Mouse (Mus musculus) intestine, embryonic 15.5 days (tissue): ENCODE data around the gene Zswim7. TPM values are rescaled to one million over a fixed set of nuclear protein-coding genes. Genes with fewer than 3 reads are reported as not detected.
A peak's percentile ranks its signal among the peaks of the same experiment; 100 is the strongest.
"Not testable (repeated sequence)": the region's sequence is repeated elsewhere in the genome, so short reads cannot be mapped to it uniquely, and the experiment has no call there.

Experiments
- ATAC-seq: fragments of 200-750 bp; cut with Nextera tagmentation; 2 replicates; pipeline ENCODE4 v1.8.0; 2017; ENCODE audit warnings: moderate TSS enrichment, moderate library complexity
- H3K27ac ChIP-seq: fragments of 300-500 bp; sonication (generic); 2 replicates; pipeline ENCODE4 v1.5.1; 2015; ENCODE audit warnings: mild to moderate bottlenecking, inconsistent platforms
- H3K27me3 ChIP-seq: fragments of 300-500 bp; sonication (generic); replicated peaks from 2 replicates; pipeline ENCODE4 v1.6.1; 2015; ENCODE audit warnings: inconsistent platforms
- H3K36me3 ChIP-seq: fragments of 300-500 bp; sonication (generic); 2 replicates; pipeline ENCODE4 v1.6.1; 2015; ENCODE audit warnings: inconsistent platforms
- H3K4me1 ChIP-seq: fragments of 300-500 bp; sonication (generic); replicated peaks from 2 replicates; pipeline ENCODE4 v1.6.1; 2015; ENCODE audit warnings: inconsistent platforms
- H3K4me2 ChIP-seq: fragments of 300-500 bp; sonication (generic); replicated peaks from 2 replicates; pipeline ENCODE4 v1.6.1; 2015; ENCODE audit warnings: mild to moderate bottlenecking, inconsistent platforms
- H3K4me3 ChIP-seq: fragments of 300-500 bp; sonication (generic); replicated peaks from 2 replicates; pipeline ENCODE4 v1.5.1; 2015; ENCODE audit warnings: inconsistent platforms
- H3K9ac ChIP-seq: fragments of 300-500 bp; sonication (generic); 2 replicates; pipeline ENCODE4 v1.6.1; 2015; ENCODE audit warnings: inconsistent platforms
- H3K9me3 ChIP-seq: fragments of 300-500 bp; sonication (generic); 2 replicates; pipeline ENCODE4 v1.6.1; 2016; ENCODE audit warnings: inconsistent platforms
- WGBS: fragments of 180-500 bp; shearing (Covaris S2); methylation state at CpG from one replicate; pipeline ENCODE4 v1.1.7; 2015; 5-methylcytosine and 5-hydroxymethylcytosine counted together
- polyA plus RNA-seq: library from polyadenylated mRNA; unstranded; fragments of >200 nt; fragmentation: Nextera tagmentation; extraction: Ambion mirVana; gene quantifications from 2 replicates; pipeline ENCODE4 v1.2.1, GENCODE M21; 2015

The Zswim7 gene
- 24.4 and 24.5 TPM in 2 replicates for polyA plus RNA-seq

DNA sequence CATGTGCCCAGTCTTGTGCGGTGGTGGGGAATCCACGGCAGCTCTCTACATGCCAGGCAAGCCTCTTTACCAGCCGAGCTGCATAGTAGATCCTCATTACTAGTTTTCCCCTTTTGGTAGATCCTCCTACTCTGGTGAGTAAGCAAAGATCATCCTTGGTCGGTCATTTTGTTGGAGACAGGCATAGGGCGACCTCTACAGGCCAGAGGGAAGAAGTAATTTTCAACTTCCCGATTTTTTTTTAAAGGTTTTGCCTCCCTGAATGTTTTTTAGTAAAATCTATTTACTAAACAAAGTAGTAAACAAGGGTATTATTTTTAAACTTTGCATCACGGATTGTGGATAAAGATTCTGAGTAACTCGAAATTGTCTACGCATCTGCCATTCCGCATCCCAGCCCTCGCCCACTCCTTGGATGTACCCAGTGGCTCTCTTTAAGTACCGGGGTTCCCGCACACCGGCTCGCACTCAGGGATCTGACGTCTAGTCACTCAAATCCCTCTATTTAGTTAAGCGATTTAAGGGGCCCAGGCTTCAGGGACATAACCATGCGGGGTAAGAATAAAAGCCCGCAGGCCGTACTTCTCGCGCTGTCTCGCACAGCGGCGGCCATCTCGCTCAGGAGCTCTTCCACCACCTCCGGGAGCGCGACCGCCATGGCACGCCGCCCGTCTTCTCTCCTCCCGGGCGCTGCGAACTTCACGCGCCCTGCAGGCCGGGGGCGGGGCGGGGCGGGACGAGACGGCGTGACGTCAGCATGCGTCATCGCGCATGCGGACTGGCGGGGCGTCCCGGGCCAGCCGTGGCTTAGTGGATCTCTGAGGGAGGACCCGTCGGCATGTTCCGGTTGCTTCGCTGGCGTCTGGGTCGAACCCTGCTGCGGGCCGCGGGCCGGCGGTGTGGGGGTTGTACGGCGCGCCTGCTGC, at the start of gene Zswim7, which contains the start of gene Ttc19:
TSS of gene Zswim7 (minus strand) at position 701 of the 926 bp plus-strand sequence.
TSS of gene Ttc19 (plus strand) at position 799 of the 926 bp plus-strand sequence.
- ATAC-seq, result peak; percentile 98
- H3K27me3 ChIP-seq, result no peaks in the 10 kb centered on the region
- no peaks in the 10 kb centered on the region for H3K4me1 ChIP-seq
- peak within 1 kb of the TSS; percentile 65 for H3K9ac ChIP-seq
- peak within 1 kb of the TSS; percentile 70 for H3K4me2 ChIP-seq
- H3K4me3 ChIP-seq, result peak within 1 kb of the TSS; percentile 82
- H3K9me3 ChIP-seq, result no peaks in the 10 kb centered on the region
- no peaks in the 10 kb centered on the region; the same call in 1 of the 2 replicates for H3K36me3 ChIP-seq
- WGBS, result under 1% methylated on average over 68 of the region's 68 CpGs
- peak within 1 kb of the TSS; percentile 94 for H3K27ac ChIP-seq

GRCm38 (mm10) chr11:62323659-62324058, 42.5 kb upstream of the Zswim7 start:
- Histone ChIP-seq H3K27ac (no peak overlapping the region), H3K9ac (no peak overlapping the region), H3K4me2 (no peak overlapping the region), H3K36me3 (peaks cover 37% of the 10 kb centered on the region), H3K4me3 (no peak overlapping the region), H3K4me1 (no peaks in the 10 kb centered on the region), H3K9me3 (no peaks in the 10 kb centered on the region), H3K27me3 (no peaks in the 10 kb centered on the region)
- no peak for ATAC-seq
- 73% methylated on average over 3 of the region's 3 CpGs for WGBS

GRCm38 (mm10) chr11:62320097-62320496, 38.9 kb upstream of the Zswim7 start:
- Histone ChIP-seq H3K9me3 (no peaks in the 10 kb centered on the region), H3K4me3 (no peak overlapping the region), H3K4me2 (no peak overlapping the region), H3K27me3 (no peaks in the 10 kb centered on the region), H3K9ac (no peak overlapping the region), H3K36me3 (peaks cover 39% of the 10 kb centered on the region), H3K27ac (no peak overlapping the region), H3K4me1 (no peaks in the 10 kb centered on the region)
- ATAC-seq, result peak; percentile 77; the same call in 1 of the 2 replicates
- WGBS, result 65% methylated on average over 3 of the region's 3 CpGs

GRCm38 (mm10) chr11:62317746-62318145, 36.6 kb upstream of the Zswim7 start:
- no peak overlapping the region for H3K27ac ChIP-seq
- H3K27me3 ChIP-seq, result no peaks in the 10 kb centered on the region
- no peak overlapping the region for H3K4me3 ChIP-seq
- 89% methylated on average over 11 of the region's 11 CpGs for WGBS
- peaks cover 32% of the 10 kb centered on the region for H3K36me3 ChIP-seq
- no peak for ATAC-seq
- H3K4me2 ChIP-seq, result no peak overlapping the region
- H3K4me1 ChIP-seq, result no peaks in the 10 kb centered on the region
- no peaks in the 10 kb centered on the region for H3K9me3 ChIP-seq
- no peak overlapping the region for H3K9ac ChIP-seq

DNA sequence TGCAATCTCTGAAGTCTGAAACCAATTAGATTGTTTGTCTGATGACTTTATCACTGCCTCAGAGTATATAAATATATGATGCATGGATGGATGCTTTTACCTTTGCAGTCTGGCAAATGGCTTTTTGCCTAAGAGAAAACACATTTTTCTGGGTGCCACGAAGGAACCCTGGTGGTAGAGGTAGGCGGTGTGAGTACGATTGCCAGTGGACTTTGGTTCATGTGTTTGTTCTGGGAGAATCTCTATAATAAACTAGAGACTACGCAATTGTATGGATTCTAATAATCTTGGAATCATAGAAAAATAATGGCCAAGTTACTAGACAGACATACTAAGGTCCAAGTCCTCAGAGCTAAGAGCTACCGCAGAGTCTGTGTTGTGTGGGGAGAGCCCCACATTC, 33.8 kb upstream of the Zswim7 start:
- Histone ChIP-seq H3K4me2 (no peak overlapping the region), H3K27me3 (no peaks in the 10 kb centered on the region), H3K4me3 (no peak overlapping the region), H3K27ac (no peak overlapping the region), H3K36me3 (peaks cover 27% of the 10 kb centered on the region), H3K4me1 (no peaks in the 10 kb centered on the region), H3K9ac (no peak overlapping the region), H3K9me3 (no peaks in the 10 kb centered on the region)
- 86% methylated on average over 5 of the region's 5 CpGs for WGBS
- ATAC-seq, result no peak

DNA sequence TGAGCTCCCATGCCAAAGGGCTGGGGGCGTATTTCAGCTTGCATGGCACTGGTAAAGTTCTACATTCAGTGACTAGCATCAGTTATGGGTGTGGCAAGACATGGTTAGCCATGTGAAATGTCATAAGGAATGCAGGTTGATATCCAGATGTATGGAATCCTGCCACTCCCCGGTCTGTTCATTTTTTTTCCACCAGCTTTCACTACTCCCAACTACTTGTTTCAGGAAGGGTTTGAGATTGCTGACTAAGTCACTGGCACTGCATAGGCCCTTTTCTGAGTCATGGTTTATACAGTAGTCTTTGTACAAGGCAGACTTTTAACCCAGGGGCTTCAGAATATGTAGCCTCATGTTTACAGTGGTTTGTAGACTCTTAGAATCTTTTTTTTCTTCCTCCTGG, 28.1 kb upstream of the Zswim7 start:
- no peaks in the 10 kb centered on the region for H3K27me3 ChIP-seq
- H3K4me2 ChIP-seq, result no peak overlapping the region
- H3K9ac ChIP-seq, result no peak overlapping the region
- 89% methylated on average over 2 of the region's 2 CpGs for WGBS
- 0 out of 2 replicates have a peak, but pooled peaks cover 13% of the 10 kb centered on the region for H3K36me3 ChIP-seq
- no peaks in the 10 kb centered on the region for H3K9me3 ChIP-seq
- no peak overlapping the region for H3K27ac ChIP-seq
- ATAC-seq, result no peak
- no peak overlapping the region for H3K4me3 ChIP-seq
- no peaks in the 10 kb centered on the region for H3K4me1 ChIP-seq

GRCm38 (mm10) chr11:62305866-62306265, 24.7 kb upstream of the Zswim7 start:
- WGBS, result 94% methylated on average over 2 of the region's 2 CpGs
- no peak overlapping the region for H3K27ac ChIP-seq
- H3K36me3 ChIP-seq, result 0 out of 2 replicates have a peak, but pooled peaks cover 9% of the 10 kb centered on the region
- no peak overlapping the region for H3K9ac ChIP-seq
- no peaks in the 10 kb centered on the region for H3K9me3 ChIP-seq
- H3K4me1 ChIP-seq, result no peaks in the 10 kb centered on the region
- H3K4me3 ChIP-seq, result no peak overlapping the region
- no peaks in the 10 kb centered on the region for H3K27me3 ChIP-seq
- no peak for ATAC-seq
- no peak overlapping the region for H3K4me2 ChIP-seq

DNA sequence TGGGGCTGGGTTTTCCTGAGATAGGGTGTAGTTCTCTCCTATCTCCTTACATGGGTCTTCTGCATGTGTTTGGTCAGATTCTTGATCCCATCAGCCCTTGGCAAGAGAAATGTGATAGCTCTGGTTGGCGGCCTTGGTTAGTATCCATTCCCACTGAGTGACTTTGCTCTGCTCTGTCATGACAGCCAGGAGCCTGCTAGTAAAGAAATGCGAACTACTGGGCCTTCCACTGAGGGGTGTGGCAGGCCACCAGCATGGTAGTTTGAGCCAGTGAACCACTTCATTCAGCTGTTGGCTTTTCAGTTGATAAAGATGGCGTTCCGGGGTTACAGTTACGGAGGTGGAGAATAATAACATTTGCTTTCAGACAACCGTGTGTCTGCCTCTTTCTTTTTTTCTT, 17.7 kb upstream of the Zswim7 start:
- Histone ChIP-seq H3K4me3 (no peak overlapping the region), H3K27me3 (no peaks in the 10 kb centered on the region), H3K9me3 (no peaks in the 10 kb centered on the region), H3K4me1 (no peaks in the 10 kb centered on the region), H3K27ac (no peak overlapping the region), H3K4me2 (no peak overlapping the region), H3K36me3 (no peaks in the 10 kb centered on the region), H3K9ac (no peak overlapping the region)
- no peak for ATAC-seq
- WGBS, result 92% methylated on average over 6 of the region's 6 CpGs

- H3K9ac ChIP-seq, result no peak overlapping the region
- no peak overlapping the region for H3K27ac ChIP-seq
- H3K27me3 ChIP-seq, result no peaks in the 10 kb centered on the region
- H3K4me2 ChIP-seq, result no peak overlapping the region
- ATAC-seq, result no peak
- WGBS, result 85% methylated on average over 2 of the region's 2 CpGs
- no peaks in the 10 kb centered on the region for H3K4me1 ChIP-seq
- no peak overlapping the region for H3K4me3 ChIP-seq
- H3K36me3 ChIP-seq, result peaks cover 3% of the 10 kb centered on the region; the same call in 1 of the 2 replicates
- H3K9me3 ChIP-seq, result no peaks in the 10 kb centered on the region
Measured at GRCm38 (mm10) chr11:62294121-62294520, 12.9 kb upstream of the Zswim7 start.

GRCm38 (mm10) chr11:62287700-62288099, 6.5 kb upstream of the Zswim7 start:
- Histone ChIP-seq H3K27me3 (no peaks in the 10 kb centered on the region), H3K4me1 (no peaks in the 10 kb centered on the region), H3K9ac (no peak overlapping the region), H3K27ac (no peak overlapping the region), H3K4me3 (no peak overlapping the region), H3K36me3 (peaks cover 7% of the 10 kb centered on the region), H3K9me3 (no peaks in the 10 kb centered on the region), H3K4me2 (no peak overlapping the region)
- no peak for ATAC-seq
- WGBS, result 91% methylated on average over 1 of the region's 1 CpGs

GRCm38 (mm10) chr11:62285020-62285419, 3.8 kb upstream of the Zswim7 start:
- Histone ChIP-seq H3K4me1 (no peaks in the 10 kb centered on the region), H3K9ac (no peak overlapping the region), H3K36me3 (peaks cover 7% of the 10 kb centered on the region), H3K4me3 (no peak overlapping the region), H3K27ac (no peak overlapping the region), H3K4me2 (no peak overlapping the region), H3K9me3 (no peaks in the 10 kb centered on the region), H3K27me3 (no peaks in the 10 kb centered on the region)
- WGBS, result 82% methylated on average over 8 of the region's 8 CpGs
- ATAC-seq, result no peak

DNA sequence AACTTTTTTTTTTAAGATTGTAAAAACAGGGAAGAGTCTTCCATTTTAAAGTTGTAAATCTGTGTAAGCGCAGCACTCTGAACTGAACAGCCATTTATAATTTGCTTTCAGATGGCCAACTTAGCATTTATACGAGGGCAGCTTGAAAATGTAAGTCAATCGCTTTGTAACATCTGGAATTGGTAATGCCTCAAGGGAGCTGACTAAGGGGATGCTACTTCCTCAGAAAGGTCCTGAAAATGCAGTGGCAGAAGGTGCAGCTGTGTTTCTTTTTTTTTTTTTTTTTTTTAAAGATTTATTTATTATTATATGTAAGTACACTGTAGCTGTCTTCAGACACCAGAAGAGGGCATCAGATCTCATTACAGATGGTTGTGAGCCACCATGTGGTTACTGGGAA, 2.8 kb upstream of the Zswim7 start:
- H3K36me3 ChIP-seq, H3K27me3 ChIP-seq, H3K27ac ChIP-seq, ATAC-seq, H3K4me2 ChIP-seq, H3K4me1 ChIP-seq, H3K9ac ChIP-seq, H3K9me3 ChIP-seq, H3K4me3 ChIP-seq: not testable (repeated sequence)
- 92% methylated on average over 3 of the region's 3 CpGs for WGBS
